Mouse (Mus musculus) neural tube, embryonic 15.5 days (tissue): ENCODE data around the gene Trcg1. TPM values are rescaled to one million over a fixed set of nuclear protein-coding genes. Genes with fewer than 3 reads are reported as not detected.
"Not testable (repeated sequence)": the region's sequence is repeated elsewhere in the genome, so short reads cannot be mapped to it uniquely, and the experiment has no call there.

Experiments used
- ATAC-seq: fragments of 200-750 bp; cut with Nextera tagmentation; 2 replicates; pipeline ENCODE4 v1.8.0; 2017; ENCODE audit warnings: mild to moderate bottlenecking, moderate TSS enrichment, moderate library complexity; ENCODE audit not compliant: low FRiP score
- H3K27ac ChIP-seq: fragments of 300-500 bp; sonication (generic); replicated peaks from 2 replicates; pipeline ENCODE4 v1.5.1; 2015; ENCODE audit warnings: mild to moderate bottlenecking, inconsistent platforms
- H3K27me3 ChIP-seq: fragments of 300-500 bp; sonication (generic); replicated peaks from 2 replicates; pipeline ENCODE4 v1.6.1; 2015; ENCODE audit warnings: inconsistent platforms
- H3K36me3 ChIP-seq: fragments of 300-500 bp; sonication (generic); 2 replicates; pipeline ENCODE4 v1.6.1; 2015; ENCODE audit warnings: inconsistent platforms
- H3K4me1 ChIP-seq: fragments of 300-500 bp; sonication (generic); 2 replicates; pipeline ENCODE4 v1.6.1; 2015; ENCODE audit warnings: inconsistent platforms
- H3K4me2 ChIP-seq: fragments of 300-500 bp; sonication (generic); 2 replicates; pipeline ENCODE4 v1.6.1; 2015; ENCODE audit warnings: inconsistent platforms, mild to moderate bottlenecking, moderate library complexity
- H3K4me3 ChIP-seq: fragments of 300-500 bp; sonication (generic); replicated peaks from 2 replicates; pipeline ENCODE4 v1.5.1; 2015; ENCODE audit warnings: mild to moderate bottlenecking, inconsistent platforms
- H3K9ac ChIP-seq: fragments of 300-500 bp; sonication (generic); replicated peaks from 2 replicates; pipeline ENCODE4 v1.6.1; 2015; ENCODE audit warnings: mild to moderate bottlenecking, inconsistent platforms
- H3K9me3 ChIP-seq: fragments of 300-500 bp; sonication (generic); replicated peaks from 2 replicates; pipeline ENCODE4 v1.6.1; 2016; ENCODE audit warnings: inconsistent platforms
- WGBS: fragments of 180-500 bp; shearing (Covaris S2); methylation state at CpG from one replicate; pipeline ENCODE4 v1.1.7; 2015; ENCODE audit warnings: mixed read lengths; 5-methylcytosine and 5-hydroxymethylcytosine counted together
- polyA plus RNA-seq: library from polyadenylated mRNA; unstranded; fragments of >200 nt; fragmentation: Nextera tagmentation; extraction: Ambion mirVana; gene quantifications from 2 replicates; pipeline ENCODE4 v1.2.1, GENCODE M21; 2015

Gene Trcg1
- polyA plus RNA-seq: not detected in 2 replicates

DNA sequence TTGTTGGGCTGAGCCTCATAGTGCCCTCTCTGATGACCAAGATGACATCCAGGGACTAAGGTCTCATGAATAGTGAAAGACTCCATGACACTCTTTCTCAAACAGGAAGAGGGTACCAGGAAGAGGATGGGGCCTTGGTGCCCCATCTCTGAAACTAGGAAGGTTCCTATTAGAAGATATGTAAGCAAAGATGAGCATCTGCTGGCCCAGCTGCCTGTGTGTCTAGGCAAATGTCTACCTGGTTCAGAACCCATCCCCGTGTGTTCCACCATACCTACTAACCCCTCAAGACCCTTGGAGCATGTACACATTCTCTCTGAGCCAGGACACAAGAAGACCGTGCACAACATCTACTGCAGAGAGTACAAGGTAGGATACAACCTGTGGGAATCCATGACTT lies at the start of gene Trcg1:
TSS of gene Trcg1 (plus strand) at position 301 of the 400 bp plus-strand sequence.
- no peak within 1 kb of the TSS for H3K4me3 ChIP-seq
- H3K36me3 ChIP-seq: no peaks in the 10 kb centered on the region
- 93% methylated on average over 2 of the region's 2 CpGs for WGBS
- ATAC-seq: no peak
- no peak within 1 kb of the TSS for H3K9ac ChIP-seq
- H3K27ac ChIP-seq: no peak within 1 kb of the TSS
- no peak within 1 kb of the TSS for H3K4me2 ChIP-seq
- H3K27me3 ChIP-seq: no peaks in the 10 kb centered on the region
- H3K4me1 ChIP-seq: no peaks in the 10 kb centered on the region
- no peaks in the 10 kb centered on the region for H3K9me3 ChIP-seq

DNA sequence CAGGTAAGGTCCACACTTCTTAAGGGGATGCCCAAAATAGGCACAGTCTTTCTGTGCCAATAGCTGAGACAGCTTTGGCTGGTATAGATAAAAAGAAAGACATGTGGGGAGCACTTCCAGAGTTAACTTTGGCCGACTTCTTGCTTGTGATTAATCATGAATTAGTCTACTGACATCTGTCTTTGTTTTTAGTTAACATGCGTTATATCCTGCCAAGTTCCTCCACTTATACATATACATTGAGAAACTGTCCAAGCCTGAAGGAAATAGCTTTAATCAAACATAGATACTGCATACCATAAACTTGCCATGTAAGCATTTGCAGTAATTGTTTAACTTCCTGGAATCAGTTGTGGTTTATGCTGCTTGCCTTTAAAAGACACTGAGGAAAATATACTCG lies 39.6 kb upstream of the Trcg1 start:
- H3K9ac ChIP-seq: no peak overlapping the region
- WGBS: 75% methylated on average over 3 of the region's 3 CpGs
- ATAC-seq: no peak
- H3K4me2 ChIP-seq: no peak overlapping the region
- no peaks in the 10 kb centered on the region for H3K36me3 ChIP-seq
- H3K27me3 ChIP-seq: no peaks in the 10 kb centered on the region
- H3K4me3 ChIP-seq: no peak overlapping the region
- no peak overlapping the region for H3K27ac ChIP-seq
- no peaks in the 10 kb centered on the region for H3K4me1 ChIP-seq
- H3K9me3 ChIP-seq: no peaks in the 10 kb centered on the region

DNA sequence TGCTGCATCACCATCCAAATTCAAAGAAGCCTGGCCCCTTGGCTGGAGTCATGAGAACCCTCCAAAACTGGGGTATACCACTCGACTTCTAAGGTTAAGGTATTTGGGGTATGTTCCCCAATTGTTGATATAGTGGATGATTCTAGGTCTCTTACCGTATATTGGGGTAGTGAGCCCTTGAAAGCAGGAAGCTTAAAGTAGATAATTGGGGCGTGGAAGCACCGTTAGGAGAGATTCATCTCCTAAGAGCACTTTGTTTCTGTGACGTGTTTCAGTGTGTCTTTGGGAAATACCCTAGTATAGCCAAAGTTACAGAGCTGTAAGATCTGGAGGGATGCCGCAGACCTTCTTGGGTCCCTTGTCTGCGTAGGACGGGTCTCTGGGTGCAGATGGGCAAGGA lies 38.9 kb upstream of the Trcg1 start:
- H3K4me2 ChIP-seq: no peak overlapping the region
- H3K27ac ChIP-seq: no peak overlapping the region
- H3K9me3 ChIP-seq: no peaks in the 10 kb centered on the region
- H3K27me3 ChIP-seq: no peaks in the 10 kb centered on the region
- WGBS: 80% methylated on average over 8 of the region's 8 CpGs
- H3K4me1 ChIP-seq: no peaks in the 10 kb centered on the region
- ATAC-seq: no peak
- H3K4me3 ChIP-seq: no peak overlapping the region
- no peak overlapping the region for H3K9ac ChIP-seq
- no peaks in the 10 kb centered on the region for H3K36me3 ChIP-seq

DNA sequence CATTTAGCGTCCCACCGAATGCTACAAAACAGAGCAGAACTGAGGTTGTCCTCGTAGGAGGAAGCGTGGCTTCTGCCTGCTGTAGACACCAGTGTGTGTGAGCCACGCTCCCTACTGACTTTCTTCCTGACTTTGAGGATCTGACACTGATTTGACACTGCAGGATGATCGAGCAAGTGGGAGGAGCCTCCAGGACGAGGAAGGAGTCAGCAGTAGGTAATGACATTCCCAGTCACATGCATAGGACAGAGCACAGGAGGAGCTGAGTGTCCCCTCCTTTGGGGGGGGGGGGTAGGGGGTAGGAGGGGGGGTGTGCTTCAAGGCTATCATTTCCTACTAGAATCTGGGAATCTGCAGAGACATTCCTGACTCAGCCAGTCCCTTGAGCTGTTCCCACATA lies 33.4 kb upstream of the Trcg1 start:
- H3K36me3 ChIP-seq: no peaks in the 10 kb centered on the region
- 86% methylated on average over 7 of the region's 7 CpGs for WGBS
- ATAC-seq: no peak
- no peaks in the 10 kb centered on the region for H3K9me3 ChIP-seq
- no peaks in the 10 kb centered on the region for H3K27me3 ChIP-seq
- no peak overlapping the region for H3K4me2 ChIP-seq
- no peak overlapping the region for H3K27ac ChIP-seq
- no peak overlapping the region for H3K9ac ChIP-seq
- no peaks in the 10 kb centered on the region for H3K4me1 ChIP-seq
- H3K4me3 ChIP-seq: no peak overlapping the region

DNA sequence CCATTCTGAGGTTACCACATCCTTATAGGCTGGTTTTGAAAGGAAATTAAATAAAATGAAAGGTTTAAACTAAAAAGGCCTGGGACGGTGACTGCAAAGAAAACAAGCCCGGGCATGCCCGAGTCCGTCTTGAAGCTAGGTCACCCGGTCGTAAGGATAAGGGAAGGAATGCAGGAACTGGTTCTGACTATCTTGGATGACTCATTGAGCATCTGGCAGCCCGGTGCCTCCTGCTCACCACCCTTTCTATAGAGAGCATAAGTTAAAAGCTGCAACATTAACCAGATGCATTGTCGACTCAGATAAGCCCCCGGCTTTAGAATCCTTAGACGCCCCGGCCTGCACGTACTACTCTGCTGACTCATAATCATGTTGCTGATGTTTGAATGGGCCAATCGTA lies 32.8 kb upstream of the Trcg1 start:
- H3K27me3 ChIP-seq, ATAC-seq, H3K4me3 ChIP-seq, H3K9me3 ChIP-seq, H3K36me3 ChIP-seq, H3K9ac ChIP-seq, H3K27ac ChIP-seq, H3K4me1 ChIP-seq, H3K4me2 ChIP-seq: not testable (repeated sequence)
- WGBS: 92% methylated on average over 13 of the region's 13 CpGs

DNA sequence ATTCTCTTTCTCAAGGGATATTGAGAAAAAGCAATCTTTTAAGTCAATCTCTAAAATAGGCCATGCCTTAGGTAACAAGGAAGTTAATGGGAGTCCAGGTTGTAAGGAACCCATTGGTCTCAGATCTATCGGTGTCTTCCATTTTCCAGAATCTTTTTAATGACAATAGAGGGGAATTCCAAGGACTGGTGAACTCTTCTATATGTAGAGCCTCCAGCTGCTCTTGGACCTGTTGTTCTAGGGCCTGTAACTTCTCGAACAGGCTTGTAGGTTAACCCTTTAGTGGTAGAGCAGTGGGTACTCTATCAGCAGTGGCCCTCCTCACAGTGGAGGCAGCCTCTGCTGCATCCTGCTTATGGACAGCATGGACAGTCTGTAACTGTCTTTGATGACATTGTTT lies 29.5 kb upstream of the Trcg1 start:
- no peak overlapping the region for H3K4me3 ChIP-seq
- H3K36me3 ChIP-seq: no peaks in the 10 kb centered on the region
- H3K27ac ChIP-seq: no peak overlapping the region
- no peaks in the 10 kb centered on the region for H3K9me3 ChIP-seq
- no peak overlapping the region for H3K4me2 ChIP-seq
- H3K9ac ChIP-seq: no peak overlapping the region
- no peaks in the 10 kb centered on the region for H3K27me3 ChIP-seq
- WGBS: 66% methylated on average over 2 of the region's 2 CpGs
- no peaks in the 10 kb centered on the region for H3K4me1 ChIP-seq
- no peak for ATAC-seq

DNA sequence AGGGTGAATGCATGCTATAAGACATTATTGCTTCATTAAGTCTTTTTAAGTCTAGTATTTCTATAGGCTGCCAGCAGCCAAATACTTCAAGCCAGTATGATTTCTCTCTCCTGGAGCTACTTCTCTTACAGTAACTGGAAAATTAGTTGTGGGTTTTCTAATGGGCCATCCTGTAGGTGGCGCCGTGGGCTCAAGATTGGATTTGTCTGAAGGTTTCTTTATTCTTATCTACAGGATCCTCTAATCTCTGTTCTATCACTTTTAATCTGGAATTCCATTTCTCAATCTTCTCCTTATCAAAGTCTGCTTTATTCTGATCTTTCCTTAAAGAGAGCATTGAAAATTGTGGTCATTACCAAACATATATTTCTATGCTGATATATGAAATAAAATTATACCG lies 27.0 kb upstream of the Trcg1 start:
- ATAC-seq: no peak
- Histone ChIP-seq H3K27me3 (no peaks in the 10 kb centered on the region), H3K4me1 (no peaks in the 10 kb centered on the region), H3K9ac (no peak overlapping the region), H3K36me3 (no peaks in the 10 kb centered on the region), H3K4me2 (no peak overlapping the region), H3K4me3 (no peak overlapping the region), H3K27ac (no peak overlapping the region), H3K9me3 (no peaks in the 10 kb centered on the region)
- WGBS: 35% methylated on average over 3 of the region's 3 CpGs

DNA sequence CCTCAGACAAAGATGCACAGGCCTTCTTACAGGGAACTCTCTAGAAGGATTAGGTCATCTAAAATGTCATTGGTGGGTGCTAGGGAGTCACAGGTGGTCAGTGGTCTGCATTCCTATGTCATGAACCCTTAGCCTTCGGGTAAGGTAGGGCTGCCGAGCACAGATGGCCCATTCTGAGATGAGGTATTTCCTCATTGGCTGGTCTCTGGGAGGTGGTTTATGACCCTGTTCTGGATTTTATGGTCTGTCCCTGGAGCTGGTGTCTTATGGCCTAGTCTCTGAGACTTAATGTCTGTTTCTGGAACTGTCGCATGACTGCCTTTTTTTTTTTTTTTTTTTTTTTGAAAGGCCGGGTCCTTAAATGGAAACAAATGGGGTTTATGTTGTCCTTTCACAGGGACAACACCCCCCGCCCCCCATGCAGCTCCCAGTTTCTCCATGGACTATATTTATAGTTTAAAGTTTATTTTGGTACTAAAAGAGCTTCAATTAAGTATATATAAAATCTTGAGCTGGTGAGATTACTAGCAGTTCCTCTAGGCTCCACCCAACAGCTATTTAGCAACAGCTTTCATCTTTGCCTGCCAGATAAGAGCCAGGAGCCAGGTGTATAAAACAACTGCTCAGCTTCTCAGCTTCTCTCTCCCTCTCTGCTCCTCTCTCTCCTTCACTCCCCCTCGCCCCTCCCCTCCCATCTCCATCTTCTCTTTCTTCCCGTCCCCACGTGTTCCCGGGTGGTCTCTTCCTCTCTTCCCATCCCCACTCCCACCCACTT lies 23.7 kb upstream of the Trcg1 start:
- Histone ChIP-seq H3K4me3 (no peak overlapping the region), H3K9ac (no peak overlapping the region), H3K4me1 (no peaks in the 10 kb centered on the region), H3K27ac (no peak overlapping the region), H3K4me2 (no peak overlapping the region), H3K27me3 (no peaks in the 10 kb centered on the region), H3K36me3 (no peaks in the 10 kb centered on the region), H3K9me3 (no peaks in the 10 kb centered on the region)
- no peak for ATAC-seq
- 38% methylated on average over 9 of the region's 9 CpGs for WGBS

DNA sequence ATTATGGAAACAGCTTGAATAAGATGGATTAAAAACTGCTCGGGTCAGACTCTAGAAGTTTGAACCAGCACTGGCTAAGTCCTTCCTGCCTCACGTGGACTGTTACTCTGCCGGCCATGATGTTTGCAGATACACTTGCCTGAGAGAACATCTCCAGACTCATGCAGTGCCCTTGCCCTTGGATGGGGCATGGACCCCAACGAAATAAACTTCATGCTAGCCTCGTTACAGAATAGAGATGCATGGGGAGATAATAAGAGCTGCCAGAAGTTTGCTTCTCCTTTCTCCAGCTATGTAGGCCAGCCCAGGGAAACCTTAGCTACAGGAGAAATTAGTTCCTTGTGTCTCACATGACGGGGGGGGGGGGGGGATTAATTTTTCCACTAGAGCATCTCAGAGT lies 21.9 kb upstream of the Trcg1 start:
- Histone ChIP-seq H3K4me1 (no peaks in the 10 kb centered on the region), H3K4me2 (no peak overlapping the region), H3K36me3 (no peaks in the 10 kb centered on the region), H3K27ac (no peak overlapping the region), H3K4me3 (no peak overlapping the region), H3K27me3 (no peaks in the 10 kb centered on the region), H3K9me3 (no peaks in the 10 kb centered on the region), H3K9ac (no peak overlapping the region)
- no peak for ATAC-seq
- WGBS: 80% methylated on average over 6 of the region's 6 CpGs

DNA sequence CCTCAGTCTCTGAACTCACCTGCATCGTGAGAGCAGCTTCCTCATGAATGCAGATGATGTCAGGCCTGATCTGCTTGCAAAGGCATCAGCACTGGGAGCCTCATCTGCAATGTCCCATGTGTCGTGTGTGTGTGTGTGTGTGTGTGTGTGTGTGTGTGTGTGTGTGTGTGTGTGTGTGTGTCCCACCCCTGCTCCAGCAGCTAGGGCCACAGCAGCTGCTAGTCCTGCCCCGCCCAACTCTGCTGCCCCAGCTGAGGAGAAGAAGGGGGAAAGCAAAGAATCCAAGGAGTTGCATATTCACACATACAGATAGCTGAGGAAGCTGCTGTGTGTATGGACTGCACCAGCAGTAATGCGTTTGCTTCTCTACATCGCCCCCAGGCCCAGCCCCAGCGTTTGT lies 19.1 kb upstream of the Trcg1 start:
- Histone ChIP-seq H3K4me1 (no peaks in the 10 kb centered on the region), H3K27me3 (no peaks in the 10 kb centered on the region), H3K36me3 (no peaks in the 10 kb centered on the region), H3K9me3 (no peaks in the 10 kb centered on the region), H3K4me3 (no peak overlapping the region), H3K4me2 (no peak overlapping the region), H3K27ac (no peak overlapping the region), H3K9ac (no peak overlapping the region)
- ATAC-seq: no peak
- 89% methylated on average over 6 of the region's 6 CpGs for WGBS

DNA sequence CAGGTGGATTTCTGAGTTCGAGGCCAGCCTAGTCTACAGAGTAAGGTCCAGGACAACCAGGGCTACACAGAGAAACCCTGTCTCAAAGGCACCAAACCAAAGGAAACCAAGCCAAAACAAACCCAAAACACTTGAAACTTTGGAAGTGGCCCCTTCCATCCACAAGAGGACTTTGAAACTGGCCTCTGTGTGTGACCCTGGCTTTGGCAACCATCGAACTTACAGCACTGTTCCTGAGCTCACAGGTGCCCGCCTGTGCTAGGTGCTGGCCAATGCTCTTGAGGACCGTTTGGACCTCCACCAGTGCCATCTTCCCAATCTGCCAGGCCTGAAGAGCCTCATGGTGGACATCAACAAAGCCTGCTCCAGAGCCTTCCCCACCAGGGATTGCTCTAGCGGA lies 17.6 kb upstream of the Trcg1 start:
- 85% methylated on average over 5 of the region's 5 CpGs for WGBS
- Histone ChIP-seq H3K4me2 (no peak overlapping the region), H3K36me3 (no peaks in the 10 kb centered on the region), H3K9ac (no peak overlapping the region), H3K4me1 (no peaks in the 10 kb centered on the region), H3K4me3 (no peak overlapping the region), H3K27ac (no peak overlapping the region), H3K27me3 (no peaks in the 10 kb centered on the region), H3K9me3 (no peaks in the 10 kb centered on the region)
- no peak for ATAC-seq

DNA sequence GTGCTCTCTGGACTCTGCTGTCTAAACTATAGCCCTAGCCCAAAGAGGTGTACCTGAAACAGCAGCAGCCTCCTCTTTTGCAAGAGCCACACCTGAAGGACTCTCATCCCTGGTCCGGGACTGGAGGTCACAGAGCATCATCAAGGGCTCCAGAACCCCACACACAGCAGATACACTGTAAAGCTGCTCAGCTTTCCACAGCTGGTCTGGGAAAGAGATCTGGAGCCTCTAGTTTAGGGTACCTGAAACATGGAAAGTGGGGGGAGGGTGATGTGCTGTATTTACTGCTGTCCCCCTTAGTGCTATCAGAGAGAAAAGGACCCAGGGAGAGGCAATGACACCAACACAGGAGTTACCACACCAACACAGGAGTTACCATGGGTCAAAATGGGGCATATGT lies 16.8 kb upstream of the Trcg1 start:
- Histone ChIP-seq H3K36me3 (no peaks in the 10 kb centered on the region), H3K27ac (no peak overlapping the region), H3K9me3 (no peaks in the 10 kb centered on the region), H3K4me3 (no peak overlapping the region), H3K4me1 (no peaks in the 10 kb centered on the region), H3K27me3 (no peaks in the 10 kb centered on the region), H3K4me2 (no peak overlapping the region), H3K9ac (no peak overlapping the region)
- no peak for ATAC-seq
- 89% methylated on average over 1 of the region's 1 CpGs for WGBS
